Mouse (Mus musculus) layer of hippocampus, adult 9-11 months (tissue): ENCODE measurements around the gene Prpsap1.
A peak's percentile ranks its signal among the peaks of the same experiment; 100 is the strongest.
"Not testable (repeated sequence)": the region's sequence is repeated elsewhere in the genome, so short reads cannot be mapped to it uniquely, and the experiment has no call there.

Experiments used
- DNase-seq: peaks from one replicate; pipeline ENCODE4 v3.0.0; 2022

Gene Prpsap1

GRCm38 (mm10) chr11:116513531-116514038 lies 19.6 kb upstream of the Prpsap1 start:
- DNase-seq = no peak

- peak; percentile 64 for DNase-seq
Measured at GRCm38 (mm10) chr11:116512987-116513386, 19.0 kb upstream of the Prpsap1 start.

- no peak for DNase-seq
Measured at GRCm38 (mm10) chr11:116512154-116512553, 18.2 kb upstream of the Prpsap1 start.

GRCm38 (mm10) chr11:116511301-116511868 lies 17.4 kb upstream of the Prpsap1 start:
- DNase-seq = no peak

- no peak for DNase-seq
Measured at GRCm38 (mm10) chr11:116508689-116509088, 14.7 kb upstream of the Prpsap1 start.

GRCm38 (mm10) chr11:116506151-116506875 lies 12.3 kb upstream of the Prpsap1 start:
- no peak for DNase-seq

- no peak for DNase-seq
Measured at GRCm38 (mm10) chr11:116505573-116505972, 11.6 kb upstream of the Prpsap1 start.

GRCm38 (mm10) chr11:116504516-116504915 lies 10.5 kb upstream of the Prpsap1 start:
- DNase-seq = no peak

GRCm38 (mm10) chr11:116501005-116501746 lies 7.2 kb upstream of the Prpsap1 start:
- peak; percentile 52 for DNase-seq

- no peak for DNase-seq
Measured at GRCm38 (mm10) chr11:116499018-116499417, 5.0 kb upstream of the Prpsap1 start.

- no peak for DNase-seq
Measured at GRCm38 (mm10) chr11:116498596-116498995, 4.6 kb upstream of the Prpsap1 start.

GRCm38 (mm10) chr11:116497313-116497712 lies 3.3 kb upstream of the Prpsap1 start:
- no peak for DNase-seq

GRCm38 (mm10) chr11:116494474-116495174 lies 622 bp upstream of the Prpsap1 start:
- DNase-seq = peak; percentile 65

- no peak for DNase-seq
Measured at GRCm38 (mm10) chr11:116493191-116493590, 811 bp downstream of the Prpsap1 start.

GRCm38 (mm10) chr11:116492507-116492906 lies 1.5 kb downstream of the Prpsap1 start:
- DNase-seq = not testable (repeated sequence)

GRCm38 (mm10) chr11:116491338-116491737 lies 2.7 kb downstream of the Prpsap1 start:
- DNase-seq = no peak

GRCm38 (mm10) chr11:116490232-116491107 lies 3.5 kb downstream of the Prpsap1 start:
- peak; percentile 83 for DNase-seq

- no peak for DNase-seq
Measured at GRCm38 (mm10) chr11:116489771-116490231, 4.2 kb downstream of the Prpsap1 start.

GRCm38 (mm10) chr11:116488693-116489375 lies 5.2 kb downstream of the Prpsap1 start:
- DNase-seq = no peak

- no peak for DNase-seq
Measured at GRCm38 (mm10) chr11:116488207-116488606, 5.8 kb downstream of the Prpsap1 start.

GRCm38 (mm10) chr11:116484261-116484660 lies 9.7 kb downstream of the Prpsap1 start:
- no peak for DNase-seq
